Mouse (Mus musculus) MEL (cell line): ENCODE measurements around the gene Rps21. TPM values are rescaled to one million over a fixed set of nuclear protein-coding genes. Genes with fewer than 3 reads are reported as not detected.

Experiments used
- DNase-seq: peaks from one replicate; pipeline ENCODE4 v3.0.0; 2011; ENCODE audit warnings: low read depth, low spot score
- H3K27ac ChIP-seq: 2 replicates; pipeline ENCODE4 v1.5.1; 2012; ENCODE audit warnings: low read depth, mild to moderate bottlenecking, control low read depth, low read length, moderate library complexity; ENCODE audit not compliant: control insufficient read depth
- H3K27me3 ChIP-seq, 2 experiments: fragments of 150-350 bp in 1 of 2; sonication (generic) in 1 of 2; 2 replicates each; pipeline ENCODE4 v1.6.1; 2012; ENCODE audit warnings: low read length in 2 of 2, mild to moderate bottlenecking in 2 of 2, improper control_type of control experiment in 1 of 2, moderate library complexity in 1 of 2; ENCODE audit not compliant: insufficient read depth in 2 of 2, control insufficient read depth in 1 of 2
- H3K36me3 ChIP-seq, 2 experiments: 2 replicates each; pipeline ENCODE4 v1.6.1; 2012 to 2014; ENCODE audit warnings: low read length in 2 of 2, improper control_type of control experiment in 1 of 2, inconsistent platforms in 1 of 2, mild to moderate bottlenecking in 1 of 2; ENCODE audit not compliant: insufficient read depth in 2 of 2, control insufficient read depth in 1 of 2
- H3K4me1 ChIP-seq, 2 experiments: fragments of 150-350 bp in 1 of 2; sonication (generic) in 1 of 2; 2 replicates each; pipeline ENCODE4 v1.6.1; 2012; ENCODE audit warnings: low read length in 2 of 2, improper control_type of control experiment in 1 of 2, mild to moderate bottlenecking in 1 of 2; ENCODE audit not compliant: insufficient read depth in 2 of 2, control insufficient read depth in 1 of 2
- H3K4me3 ChIP-seq, 2 experiments: fragments of 150-350 bp in 1 of 2; sonication (generic) in 1 of 2; 2 replicates each; pipeline ENCODE4 v1.5.1; 2012; ENCODE audit warnings: low read depth in 2 of 2, low read length in 2 of 2, mild to moderate bottlenecking in 2 of 2, moderate library complexity in 2 of 2, control low read depth in 1 of 2, improper control_type of control experiment in 1 of 2; ENCODE audit not compliant: control insufficient read depth in 1 of 2, insufficient read depth in 1 of 2
- H3K79me2 ChIP-seq: 2 replicates; pipeline ENCODE4 v1.6.1; 2012; ENCODE audit warnings: mild to moderate bottlenecking, low read length, moderate library complexity; ENCODE audit not compliant: control insufficient read depth, poor library complexity, insufficient read depth
- H3K9ac ChIP-seq: 2 replicates; pipeline ENCODE4 v1.6.1; 2012; ENCODE audit warnings: low read depth, mild to moderate bottlenecking, control low read depth, low read length, moderate library complexity; ENCODE audit not compliant: control insufficient read depth, poor library complexity, severe bottlenecking
- H3K9me3 ChIP-seq: fragments of 150-350 bp; sonication (generic); replicated peaks from 2 replicates; pipeline ENCODE4 v1.6.1; 2012; ENCODE audit warnings: mild to moderate bottlenecking, low read length, improper control_type of control experiment, moderate library complexity; ENCODE audit not compliant: insufficient read depth
- BHLHE40 ChIP-seq: IDR thresholded peaks from 2 replicates; pipeline ENCODE4 v1.6.1; 2012; ENCODE audit warnings: low read depth, mild to moderate bottlenecking, inconsistent platforms, low read length, improper control_type of control experiment, borderline replicate concordance
- CHD2 ChIP-seq: IDR thresholded peaks from 2 replicates; pipeline ENCODE4 v1.6.1; 2011; ENCODE audit warnings: low read length, improper control_type of control experiment
- CTCF ChIP-seq, 3 experiments: IDR thresholded peaks in 2 of 3; conservative IDR thresholded peaks in 1 of 3; 2 replicates each; pipeline ENCODE4 v1.5.1; 2011 to 2012; ENCODE audit warnings: low read length in 3 of 3, low read depth in 2 of 3, mild to moderate bottlenecking in 2 of 3, improper control_type of control experiment in 1 of 3, inconsistent platforms in 1 of 3, mixed read lengths in 1 of 3, moderate library complexity in 1 of 3; ENCODE audit not compliant: control insufficient read depth in 1 of 3, insufficient read depth in 1 of 3, poor library complexity in 1 of 3, severe bottlenecking in 1 of 3
- E2F4 ChIP-seq: IDR thresholded peaks from 2 replicates; pipeline ENCODE4 v1.6.1; 2011; ENCODE audit warnings: low read depth, low read length, improper control_type of control experiment, borderline replicate concordance
- ELF1 ChIP-seq: IDR thresholded peaks from 2 replicates; pipeline ENCODE4 v1.6.1; 2014; ENCODE audit warnings: low read depth, mild to moderate bottlenecking, inconsistent platforms, low read length, improper control_type of control experiment, moderate library complexity
- ETS1 ChIP-seq: IDR thresholded peaks from 2 replicates; pipeline ENCODE4 v1.6.1; 2012; ENCODE audit warnings: low read depth, mild to moderate bottlenecking, inconsistent platforms, low read length, improper control_type of control experiment, moderate library complexity
- GATA1 ChIP-seq: IDR thresholded peaks from 2 replicates; pipeline ENCODE4 v1.6.1; 2011; ENCODE audit warnings: low read depth, low read length, improper control_type of control experiment
- HCFC1 ChIP-seq: IDR thresholded peaks from 2 replicates; pipeline ENCODE4 v1.6.1; 2012; ENCODE audit warnings: low read depth, mild to moderate bottlenecking, inconsistent platforms, low read length, improper control_type of control experiment, moderate library complexity
- JUND ChIP-seq: IDR thresholded peaks from 2 replicates; pipeline ENCODE4 v1.6.1; 2011; ENCODE audit warnings: low read depth, mild to moderate bottlenecking, improper control_type of control experiment, low read length
- MAFK ChIP-seq: IDR thresholded peaks from 2 replicates; pipeline ENCODE4 v1.6.1; 2011; ENCODE audit warnings: low read depth, mild to moderate bottlenecking, low read length, improper control_type of control experiment, borderline replicate concordance
- MAX ChIP-seq: IDR thresholded peaks from 2 replicates; pipeline ENCODE4 v1.6.1; 2011; ENCODE audit warnings: low read length, improper control_type of control experiment
- MAZ ChIP-seq: IDR thresholded peaks from 2 replicates; pipeline ENCODE4 v1.6.1; 2012; ENCODE audit warnings: low read depth, mild to moderate bottlenecking, inconsistent platforms, low read length, improper control_type of control experiment
- MEF2A ChIP-seq: IDR thresholded peaks from 2 replicates; pipeline ENCODE4 v1.6.1; 2014; ENCODE audit warnings: low read depth, mild to moderate bottlenecking, inconsistent platforms, low read length, improper control_type of control experiment; ENCODE audit not compliant: poor library complexity, insufficient replicate concordance, severe bottlenecking; ENCODE audit errors: extremely low read depth
- MXI1 ChIP-seq: IDR thresholded peaks from 2 replicates; pipeline ENCODE4 v1.6.1; 2011; ENCODE audit warnings: mild to moderate bottlenecking, low read depth, low read length, improper control_type of control experiment
- NELFE ChIP-seq: IDR thresholded peaks from 2 replicates; pipeline ENCODE4 v1.6.1; 2011; ENCODE audit warnings: low read depth, low read length, improper control_type of control experiment
- NRF1 ChIP-seq: IDR thresholded peaks from 2 replicates; pipeline ENCODE4 v1.6.1; 2014; ENCODE audit warnings: low read depth, mild to moderate bottlenecking, inconsistent platforms, low read length, improper control_type of control experiment, moderate library complexity; ENCODE audit not compliant: poor library complexity, insufficient read depth, severe bottlenecking
- POLR2AphosphoS2 ChIP-seq: IDR thresholded peaks from 2 replicates; pipeline ENCODE4 v1.6.1; 2011; ENCODE audit warnings: low read length, improper control_type of control experiment
- POLR2AphosphoS5 ChIP-seq: IDR thresholded peaks from 2 replicates; pipeline ENCODE4 v1.6.1; 2012; ENCODE audit warnings: low read depth, borderline replicate concordance, mild to moderate bottlenecking, inconsistent platforms, low read length, moderate library complexity, mixed read lengths
- RAD21 ChIP-seq: IDR thresholded peaks from 2 replicates; pipeline ENCODE4 v1.6.1; 2011; ENCODE audit warnings: mild to moderate bottlenecking, low read depth, low read length, improper control_type of control experiment
- SMC3 ChIP-seq: IDR thresholded peaks from 2 replicates; pipeline ENCODE4 v1.6.1; 2011; ENCODE audit warnings: low read depth, low read length, improper control_type of control experiment
- TAL1 ChIP-seq: IDR thresholded peaks from 2 replicates; pipeline ENCODE4 v1.6.1; 2012; ENCODE audit warnings: mild to moderate bottlenecking, inconsistent platforms, low read length, moderate library complexity, mixed read lengths
- TBP ChIP-seq: IDR thresholded peaks from 2 replicates; pipeline ENCODE4 v1.8.0; 2011; ENCODE audit warnings: low read depth, low read length, improper control_type of control experiment
- TCF12 ChIP-seq: IDR thresholded peaks from 2 replicates; pipeline ENCODE4 v1.6.1; 2014; ENCODE audit warnings: low read depth, mild to moderate bottlenecking, inconsistent platforms, low read length, improper control_type of control experiment, moderate library complexity
- USF1 ChIP-seq: IDR thresholded peaks from 2 replicates; pipeline ENCODE4 v1.6.1; 2014; ENCODE audit warnings: low read depth, mild to moderate bottlenecking, inconsistent platforms, low read length, improper control_type of control experiment, moderate library complexity
- USF2 ChIP-seq, 2 experiments: IDR thresholded peaks; 2 replicates each; pipeline ENCODE4 v1.6.1; 2011 to 2012; ENCODE audit warnings: improper control_type of control experiment in 2 of 2, low read length in 2 of 2, borderline replicate concordance in 1 of 2, inconsistent platforms in 1 of 2, low read depth in 1 of 2, mild to moderate bottlenecking in 1 of 2; ENCODE audit not compliant: insufficient read depth in 1 of 2
- ZKSCAN1 ChIP-seq: IDR thresholded peaks from 2 replicates; pipeline ENCODE4 v1.6.1; 2012; ENCODE audit warnings: low read depth, mild to moderate bottlenecking, inconsistent platforms, low read length, improper control_type of control experiment, moderate library complexity
- ZNF384 ChIP-seq: IDR thresholded peaks from 2 replicates; pipeline ENCODE4 v1.6.1; 2012; ENCODE audit warnings: low read depth, mild to moderate bottlenecking, inconsistent platforms, low read length, improper control_type of control experiment
- polyA plus RNA-seq, 2 experiments: library from polyadenylated mRNA; stranded (reverse) in 1 of 2; unstranded in 1 of 2; fragments of >175 nt in 1 of 2; fragments of >200 nt in 1 of 2; gene quantifications; 2 replicates each; pipeline versions ENCODE4 v1.2.1 to v1.2.4; 2012; ENCODE audit warnings: low replicate concordance in 2 of 2, low read depth in 1 of 2; ENCODE audit not compliant: insufficient read length in 2 of 2, insufficient read depth in 1 of 2, missing spikeins in 1 of 2
- total RNA-seq: library from RNA; depleted of rRNA; stranded (reverse); fragments of 300-350 nt; gene quantifications from 2 replicates; pipeline ENCODE4 v1.2.3, GENCODE M21; 2012

The Rps21 gene
- total and polyA plus RNA-seq, 3 experiments, result 995 to 4,916 (median 1,182) TPM

DNA sequence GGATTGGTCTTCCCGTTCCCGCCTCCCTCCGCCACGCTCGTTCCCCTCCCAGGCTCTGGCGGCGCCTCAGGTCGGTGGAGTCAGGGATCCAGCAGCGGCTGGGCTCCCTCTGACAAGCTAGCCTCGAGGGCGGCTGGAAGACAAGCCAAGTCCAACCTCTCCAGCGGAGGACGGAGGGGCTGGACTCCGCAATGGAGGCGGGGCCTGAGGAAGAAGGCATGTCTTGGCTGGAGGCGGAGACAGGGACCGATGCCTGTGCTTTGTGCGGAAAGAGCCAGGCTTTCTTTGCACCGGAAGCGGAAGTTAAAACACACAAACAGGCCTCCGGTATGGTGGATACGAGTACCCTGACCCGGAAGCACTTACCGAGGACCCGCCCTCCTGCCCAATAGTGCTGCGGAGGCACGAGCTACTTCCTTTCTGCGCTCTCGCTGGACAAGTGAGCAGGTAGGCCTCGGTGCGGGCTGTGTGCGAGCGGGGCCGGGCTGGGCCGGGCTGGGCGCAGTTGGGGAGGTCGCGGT, at the start of gene Rps21 (continued):
- TF ChIP-seq GATA1, result 0 out of 2 replicates have a peak, but pooled peaks have one; percentile 19
- TF ChIP-seq USF2 (IDR thresholded peaks at IDR 0.05; ENCODE audit: borderline replicate concordance in 1 of 2, insufficient read depth in 1 of 2, low read depth in 1 of 2, low read length in 2 of 2), result no peak
- TF ChIP-seq, all 39 proteins: peak for 22

GRCm38 (mm10) chr2:180207840-180208239, 49.3 kb upstream of the Rps21 start:
- H3K4me1 ChIP-seq, result 0 out of 4 replicates have a peak, but pooled peaks cover 0 to 5% of the 10 kb centered on the region in 2 experiments
- no peaks in the 10 kb centered on the region for H3K36me3 ChIP-seq
- H3K4me3 ChIP-seq, result no peak overlapping the region
- H3K9ac ChIP-seq, result no peak overlapping the region
- peak; percentile 47 for DNase-seq
- H3K9me3 ChIP-seq, result no peaks in the 10 kb centered on the region
- TF ChIP-seq CTCF (IDR thresholded peaks at IDR 0.05 in 2 of 3, conservative IDR thresholded peaks at IDR 0.05 in 1 of 3; ENCODE audit: control insufficient read depth in 1 of 3, insufficient read depth in 1 of 3, low read depth in 2 of 3, low read length in 3 of 3, poor library complexity in 1 of 3, severe bottlenecking in 1 of 3) (peak; percentile 66 to 75 (median 66)), ZNF384 (no peak), TCF12 (no peak), SMC3 (peak; percentile 39)
- TF ChIP-seq, all 39 proteins: peak for 2
- H3K27me3 ChIP-seq, result no peaks in the 10 kb centered on the region
- no peaks in the 10 kb centered on the region for H3K79me2 ChIP-seq
- H3K27ac ChIP-seq, result no peak overlapping the region

DNA sequence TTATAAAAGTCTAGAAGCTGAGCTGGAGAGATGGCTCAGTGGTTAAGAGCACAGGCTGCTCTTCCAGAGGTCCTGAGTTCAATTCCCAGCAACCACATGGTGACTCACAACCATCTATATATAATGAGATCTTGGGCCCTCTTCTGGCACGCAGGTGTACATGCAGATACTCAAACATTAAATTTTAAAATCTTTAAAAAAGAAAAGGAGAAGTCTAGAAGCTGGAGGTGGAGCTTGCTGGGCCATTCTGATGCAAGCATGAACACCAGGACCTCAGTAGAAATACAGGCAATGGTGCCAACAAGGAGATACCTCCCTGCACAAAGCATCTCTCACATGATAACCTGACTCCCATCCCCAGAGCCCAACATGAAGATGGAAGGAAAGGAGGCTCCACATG, 48.2 kb upstream of the Rps21 start:
- Histone ChIP-seq H3K4me1 (0 out of 4 replicates have a peak, but pooled peaks cover 0 to 5% of the 10 kb centered on the region in 2 experiments), H3K9me3 (no peaks in the 10 kb centered on the region), H3K27me3 (no peaks in the 10 kb centered on the region), H3K36me3 (no peaks in the 10 kb centered on the region), H3K79me2 (no peaks in the 10 kb centered on the region), H3K9ac (no peak overlapping the region), H3K4me3 (no peak overlapping the region), H3K27ac (no peak overlapping the region)
- DNase-seq, result peak; percentile 70
- TF ChIP-seq CTCF (IDR thresholded peaks at IDR 0.05 in 2 of 3, conservative IDR thresholded peaks at IDR 0.05 in 1 of 3; ENCODE audit: control insufficient read depth in 1 of 3, insufficient read depth in 1 of 3, low read depth in 2 of 3, low read length in 3 of 3, poor library complexity in 1 of 3, severe bottlenecking in 1 of 3), result peak in 2 of 3 experiments; percentile 9 to 40; a peak in 3 of 6 replicates
- no peak for TF ChIP-seq CHD2
- no peak for TF ChIP-seq BHLHE40
- no peak for TF ChIP-seq JUND
- 0 out of 2 replicates have a peak, but pooled peaks have one; percentile 17 for TF ChIP-seq ELF1
- TF ChIP-seq POLR2AphosphoS5, result no peak
- 0 out of 2 replicates have a peak, but pooled peaks have one; percentile 34 for TF ChIP-seq MAX
- no peak for TF ChIP-seq MAZ
- TF ChIP-seq ZKSCAN1, result no peak
- no peak for TF ChIP-seq ZNF384
- no peak for TF ChIP-seq E2F4
- no peak for TF ChIP-seq NELFE
- no peak for TF ChIP-seq GATA1
- TF ChIP-seq MEF2A, result no peak
- no peak for TF ChIP-seq TCF12
- TF ChIP-seq POLR2AphosphoS2, result no peak
- TF ChIP-seq HCFC1, result no peak
- no peak for TF ChIP-seq NRF1
- no peak for TF ChIP-seq MAFK
- no peak for TF ChIP-seq ETS1
- no peak for TF ChIP-seq TAL1
- TF ChIP-seq USF1, result no peak
- TF ChIP-seq MXI1, result no peak
- TF ChIP-seq TBP, result peak; percentile 73
- 0 out of 2 replicates have a peak, but pooled peaks have one; percentile 2 for TF ChIP-seq RAD21
- TF ChIP-seq SMC3, result peak; percentile 33
